Comparison of ENCODE assay signal across 17 mouse cellular contexts in genomic region chr5:128389665-128390064, GRCm38 (mm10). TPM values are rescaled to one million over a fixed set of nuclear protein-coding genes. Genes with fewer than 3 reads are reported as not detected.
DNase-seq lines count a peak whose midpoint lies in the region; ATAC-seq and TF ChIP-seq lines count a peak whose summit lies in the region.
"Had no signal": no experiment of that assay in that cellular context is flagged by ENCODE, and none has a peak within 500 bp of the region (broad histone marks: within the 10 kb centered on the region; RNA-seq: fewer than 3 reads in every experiment).

No protein-coding gene starts in this region.

- peak; percentile 21; the same call in 1 of the 2 replicates for TF ChIP-seq CTCF in liver, adult 2 months (IDR thresholded peaks at IDR 0.05; ENCODE audit: low read depth, low read length)

- no peaks in the 10 kb centered on the region for H3K4me1 ChIP-seq in liver, adult 2 months (ENCODE audit: control insufficient read depth, insufficient read depth, low read length)
- no peaks in the 10 kb centered on the region for H3K4me1 ChIP-seq in liver, embryonic 12.5 days
- H3K4me1 ChIP-seq in ES-E14 (ENCODE audit: control insufficient read depth in 2 of 2, insufficient read depth in 2 of 2, low read length in 2 of 2, poor library complexity in 1 of 2) = no peaks in the 10 kb centered on the region
- H3K4me1 ChIP-seq: liver, embryonic 15.5 days; midbrain, embryonic 10.5 days had no signal

- ATAC-seq in liver, embryonic 12.5 days = no peak

- H3K79me2 ChIP-seq in liver, adult 2 months (ENCODE audit: control insufficient read depth, insufficient read depth, low read length) = no peaks in the 10 kb centered on the region

- in situ Hi-C loops in ES-E14 (cut with MboI; ENCODE audit: low sequenced_read_pairs in 2 of 2, unreplicated experiment in 2 of 2) = no loop called here

- no peak for TF ChIP-seq POLR2A in liver, adult 2 months (IDR thresholded peaks at IDR 0.05; ENCODE audit: extremely low read depth, insufficient read depth, low read length)

- H3K27ac ChIP-seq in liver, adult 2 months (replicated peaks; ENCODE audit: insufficient read depth, low read depth, low read length) = no peak overlapping the region
- H3K27ac ChIP-seq in liver, embryonic 12.5 days = no peak overlapping the region
- no peak overlapping the region for H3K27ac ChIP-seq in ES-E14 (ENCODE audit: insufficient read depth, low read depth, low read length, poor library complexity, severe bottlenecking)
- H3K27ac ChIP-seq: liver, embryonic 15.5 days; midbrain, embryonic 10.5 days had no signal

- H3K4me3 ChIP-seq in liver, adult 2 months (ENCODE audit: insufficient read depth, low read depth, low read length) = no peak overlapping the region
- no peak overlapping the region for H3K4me3 ChIP-seq in liver, embryonic 12.5 days
- no peak overlapping the region for H3K4me3 ChIP-seq in ES-E14 (ENCODE audit: insufficient read depth in 1 of 2, low read depth in 1 of 2, low read length in 2 of 2, poor library complexity in 1 of 2, severe bottlenecking in 1 of 2)
- H3K4me3 ChIP-seq: erythroblast, embryonic 14.5 days; liver, embryonic 15.5 days; midbrain, embryonic 10.5 days had no signal

- H3K4me2 ChIP-seq in liver, embryonic 12.5 days = no peak overlapping the region
- H3K4me2 ChIP-seq: liver, embryonic 15.5 days had no signal

- 49% methylated on average over 4 of the region's 4 CpGs for WGBS in liver, adult 2 months
- 43% methylated on average over 4 of the region's 4 CpGs for WGBS in liver, embryonic 12.5 days (ENCODE audit: insufficient replicate concordance)

- H3K9me3 ChIP-seq in liver, embryonic 12.5 days (replicated peaks) = peaks cover 42% of the 10 kb centered on the region; the same call in 1 of the 2 replicates
- H3K9me3 ChIP-seq in ES-E14 (ENCODE audit: control insufficient read depth, insufficient read depth, low read depth, low read length) = no peaks in the 10 kb centered on the region; the same call in 1 of the 2 replicates

- no peaks in the 10 kb centered on the region for H3K36me3 ChIP-seq in liver, adult 2 months (ENCODE audit: control insufficient read depth, insufficient read depth, low read length)
- no peaks in the 10 kb centered on the region for H3K36me3 ChIP-seq in liver, embryonic 12.5 days
- H3K36me3 ChIP-seq in ES-E14 (ENCODE audit: control insufficient read depth, insufficient read depth, low read length, poor library complexity, severe bottlenecking) = no peaks in the 10 kb centered on the region
- H3K36me3 ChIP-seq: liver, embryonic 15.5 days; midbrain, embryonic 10.5 days had no signal

- H3K27me3 ChIP-seq in liver, adult 2 months (ENCODE audit: control insufficient read depth, insufficient read depth, low read length) = no peaks in the 10 kb centered on the region
- no peaks in the 10 kb centered on the region for H3K27me3 ChIP-seq in liver, embryonic 12.5 days (replicated peaks)
- H3K27me3 ChIP-seq: liver, embryonic 15.5 days had no signal

- DNase-seq in embryo, embryonic 10.5 days (ENCODE audit: low spot score) = peak; percentile 38
- DNase-seq in embryo, embryonic 9.5 days (ENCODE audit: extremely low spot score) = no peak
- no peak for DNase-seq in liver, adult 2 months (ENCODE audit: extremely low read depth, low read depth, low spot score)
- peak; percentile 42 for DNase-seq in ES-E14 (ENCODE audit: low read depth, low spot score)
- DNase-seq in lung, postnatal 25 days (ENCODE audit: low spot score) = peak; percentile 8
- DNase-seq in thymus, postnatal 4 days = no peak
- DNase-seq in right cerebral cortex, adult 18-20 months = no peak
- DNase-seq: heart, postnatal 4 days; kidney, adult 11 months; retina, postnatal 1 day; spleen, adult 18-20 months had no signal

- H3K9ac ChIP-seq in liver, adult 2 months (ENCODE audit: low read depth, low read length) = no peak overlapping the region
- H3K9ac ChIP-seq in liver, embryonic 12.5 days = no peak overlapping the region
- H3K9ac ChIP-seq in ES-E14 (ENCODE audit: insufficient read depth, low read depth, low read length, poor library complexity, severe bottlenecking) = no peak overlapping the region
- H3K9ac ChIP-seq: liver, embryonic 15.5 days had no signal

TF ChIP-seq in ES-E14, 5 proteins besides CTCF, POLR2A, EP300 and RAD21:
- TF ChIP-seq ZC3H11A (IDR thresholded peaks at IDR 0.05; ENCODE audit: borderline replicate concordance, low read depth, low read length) (no peak), ZNF384 (IDR thresholded peaks at IDR 0.05; ENCODE audit: low read depth, low read length) (no peak), HCFC1 (IDR thresholded peaks at IDR 0.05; ENCODE audit: borderline replicate concordance, insufficient read depth, low read length) (no peak), CHD2 (IDR thresholded peaks at IDR 0.05; ENCODE audit: low read depth, low read length) (no peak), MAFK (IDR thresholded peaks at IDR 0.05; ENCODE audit: insufficient read depth, low read depth, low read length) (no peak)

RNA-seq across cellular contexts. Expression of gene Tmem132d, which starts 43.2 kb away (rescaled TPM):
- not detected in 2 replicates for total RNA-seq in liver, adult 2 months (2014; rRNA removed)
- polyA plus RNA-seq in liver, adult 2 months (2012; rRNA removed) = not detected in 2 replicates
- polyA plus RNA-seq in liver, embryonic 12.5 days (2016; fragmentation: Nextera tagmentation; extraction: Ambion mirVana) = 0.02 and 0.06 TPM in 2 replicates
- 2.5 and 4.9 TPM in 2 replicates for total RNA-seq in ES-E14 (2012; rRNA removed)
- total RNA-seq: common myeloid progenitor, adult 5-6 weeks; heart, adult 8-10 months had no signal
- polyA plus RNA-seq: erythroblast, embryonic 14.5 days; liver, embryonic 15.5 days had no signal

Comparison
In these comparisons a context has a peak if more than half of its experiments do, and no peak if none do; other contexts are left out.
1. DNase-seq: peak in embryo, embryonic 10.5 days (single experiment), ES-E14 (single experiment) and lung, postnatal 25 days (single experiment); none in embryo, embryonic 9.5 days (single experiment), liver, adult 2 months (single experiment), thymus, postnatal 4 days (single experiment) and right cerebral cortex, adult 18-20 months (single experiment).